Mouse (Mus musculus) midbrain, embryonic 15.5 days (tissue): ENCODE measurements at regions not wholly inside any gene's neighbourhood (a gene's known extent, or its start where the extent isn't known, plus 50 kb on each side); places are given as distances from the start of the nearest gene placed in this dataset.

Source experiments
- ATAC-seq: fragments of 200-750 bp; cut with Nextera tagmentation; replicated peaks from 2 replicates; pipeline ENCODE4 v1.8.0; 2017; ENCODE audit warnings: moderate TSS enrichment
- H3K27ac ChIP-seq: fragments of 300-500 bp; sonication (generic); 2 replicates; pipeline ENCODE4 v1.5.1; 2015; ENCODE audit warnings: mild to moderate bottlenecking, inconsistent platforms
- H3K27me3 ChIP-seq: fragments of 300-500 bp; sonication (generic); replicated peaks from 2 replicates; pipeline ENCODE4 v1.6.1; 2015; ENCODE audit warnings: inconsistent platforms
- H3K36me3 ChIP-seq: fragments of 300-500 bp; sonication (generic); replicated peaks from 2 replicates; pipeline ENCODE4 v1.6.1; 2015; ENCODE audit warnings: inconsistent platforms
- H3K4me1 ChIP-seq: fragments of 300-500 bp; sonication (generic); 2 replicates; pipeline ENCODE4 v1.6.1; 2015; ENCODE audit warnings: inconsistent platforms
- H3K4me2 ChIP-seq: fragments of 300-500 bp; sonication (generic); 2 replicates; pipeline ENCODE4 v1.6.1; 2015; ENCODE audit warnings: inconsistent platforms, mild to moderate bottlenecking, moderate library complexity
- H3K4me3 ChIP-seq: fragments of 300-500 bp; sonication (generic); 2 replicates; pipeline ENCODE4 v1.5.1; 2015; ENCODE audit warnings: mild to moderate bottlenecking, inconsistent platforms
- H3K9ac ChIP-seq: fragments of 300-500 bp; sonication (generic); 2 replicates; pipeline ENCODE4 v1.6.1; 2015; ENCODE audit warnings: mild to moderate bottlenecking, inconsistent platforms
- H3K9me3 ChIP-seq: fragments of 300-500 bp; sonication (generic); 2 replicates; pipeline ENCODE4 v1.6.1; 2016; ENCODE audit warnings: inconsistent platforms
- WGBS: fragments of 180-500 bp; shearing (Covaris S2); methylation state at CpG from one replicate; pipeline ENCODE4 v1.1.7; 2015; ENCODE audit warnings: mixed read lengths; 5-methylcytosine and 5-hydroxymethylcytosine counted together

GRCm38 (mm10) chr11:48605223-48605824 is 194.8 kb upstream of the Rack1 start:
- Histone ChIP-seq H3K36me3 (no peaks in the 10 kb centered on the region), H3K27me3 (no peaks in the 10 kb centered on the region), H3K9me3 (no peaks in the 10 kb centered on the region), H3K27ac (no peak overlapping the region), H3K4me2 (no peak overlapping the region), H3K9ac (no peak overlapping the region), H3K4me1 (no peaks in the 10 kb centered on the region), H3K4me3 (no peak overlapping the region)
- WGBS, result 81% methylated on average over 5 of the region's 5 CpGs
- ATAC-seq, result no peak

- no peak for ATAC-seq
- Histone ChIP-seq H3K9ac (no peak overlapping the region), H3K4me3 (no peak overlapping the region), H3K27me3 (no peaks in the 10 kb centered on the region), H3K4me1 (no peaks in the 10 kb centered on the region), H3K9me3 (no peaks in the 10 kb centered on the region), H3K4me2 (no peak overlapping the region), H3K36me3 (no peaks in the 10 kb centered on the region), H3K27ac (no peak overlapping the region)
- 81% methylated on average over 1 of the region's 1 CpGs for WGBS
These were observed 199.0 kb upstream of the Rack1 start for GRCm38 (mm10) chr11:48601096-48601495.

- Histone ChIP-seq H3K4me1 (no peaks in the 10 kb centered on the region), H3K27me3 (no peaks in the 10 kb centered on the region), H3K4me3 (no peak overlapping the region), H3K9me3 (no peaks in the 10 kb centered on the region), H3K36me3 (no peaks in the 10 kb centered on the region), H3K9ac (no peak overlapping the region), H3K27ac (no peak overlapping the region), H3K4me2 (no peak overlapping the region)
- 76% methylated on average over 5 of the region's 5 CpGs for WGBS
- ATAC-seq, result no peak
These were observed 200.5 kb upstream of the Rack1 start for GRCm38 (mm10) chr11:48599573-48600127.

- Histone ChIP-seq H3K4me3 (no peak overlapping the region), H3K9me3 (no peaks in the 10 kb centered on the region), H3K9ac (no peak overlapping the region), H3K27ac (no peak overlapping the region), H3K4me1 (no peaks in the 10 kb centered on the region), H3K27me3 (no peaks in the 10 kb centered on the region), H3K4me2 (no peak overlapping the region), H3K36me3 (no peaks in the 10 kb centered on the region)
- no peak for ATAC-seq
These were observed 201.1 kb upstream of the Rack1 start for GRCm38 (mm10) chr11:48599033-48599432.

GRCm38 (mm10) chr11:48594429-48594828 is 205.7 kb upstream of the Rack1 start:
- no peak for ATAC-seq
- 18% methylated on average over 5 of the region's 5 CpGs for WGBS
- H3K4me2 ChIP-seq, result no peak overlapping the region

GRCm38 (mm10) chr11:48588833-48589649 is 211.1 kb upstream of the Rack1 start:
- peak; percentile 93 for ATAC-seq
- Histone ChIP-seq H3K27me3 (no peaks in the 10 kb centered on the region), H3K9ac (no peak overlapping the region), H3K36me3 (no peaks in the 10 kb centered on the region), H3K4me3 (no peak overlapping the region), H3K27ac (no peak overlapping the region), H3K4me2 (no peak overlapping the region), H3K4me1 (no peaks in the 10 kb centered on the region), H3K9me3 (no peaks in the 10 kb centered on the region)
- WGBS, result 34% methylated on average over 9 of the region's 9 CpGs

More at GRCm38 (mm10) chr11:48594429-48594828, 205.7 kb upstream of the Rack1 start:
- Histone ChIP-seq H3K4me1 (no peaks in the 10 kb centered on the region), H3K9me3 (no peaks in the 10 kb centered on the region), H3K27ac (no peak overlapping the region), H3K9ac (no peak overlapping the region), H3K36me3 (no peaks in the 10 kb centered on the region), H3K4me3 (no peak overlapping the region), H3K27me3 (no peaks in the 10 kb centered on the region)

- H3K4me1 ChIP-seq, result no peaks in the 10 kb centered on the region
- 87% methylated on average over 3 of the region's 3 CpGs for WGBS
- ATAC-seq, result no peak
These were observed 231.4 kb upstream of the Rack1 start for GRCm38 (mm10) chr11:48568769-48569168.

GRCm38 (mm10) chr11:48567583-48568562 is 232.3 kb upstream of the Rack1 start:
- H3K9me3 ChIP-seq, result no peaks in the 10 kb centered on the region
- WGBS, result 73% methylated on average over 6 of the region's 6 CpGs
- no peaks in the 10 kb centered on the region for H3K27me3 ChIP-seq
- H3K36me3 ChIP-seq, result no peaks in the 10 kb centered on the region
- H3K4me3 ChIP-seq, result no peak overlapping the region
- H3K27ac ChIP-seq, result no peak overlapping the region
- no peak for ATAC-seq
- H3K4me2 ChIP-seq, result no peak overlapping the region
- H3K4me1 ChIP-seq, result no peaks in the 10 kb centered on the region
- no peak overlapping the region for H3K9ac ChIP-seq

More at GRCm38 (mm10) chr11:48568769-48569168, 231.4 kb upstream of the Rack1 start:
- Histone ChIP-seq H3K36me3 (no peaks in the 10 kb centered on the region), H3K27me3 (no peaks in the 10 kb centered on the region), H3K9ac (no peak overlapping the region), H3K4me2 (no peak overlapping the region), H3K27ac (no peak overlapping the region), H3K4me3 (no peak overlapping the region), H3K9me3 (no peaks in the 10 kb centered on the region)

- Histone ChIP-seq H3K9me3 (no peaks in the 10 kb centered on the region), H3K27ac (no peak overlapping the region), H3K9ac (no peak overlapping the region), H3K27me3 (no peaks in the 10 kb centered on the region), H3K4me3 (no peak overlapping the region), H3K4me2 (no peak overlapping the region), H3K36me3 (no peaks in the 10 kb centered on the region), H3K4me1 (no peaks in the 10 kb centered on the region)
- 79% methylated on average over 1 of the region's 1 CpGs for WGBS
- ATAC-seq, result no peak
These were observed 242.1 kb upstream of the Rack1 start for GRCm38 (mm10) chr11:48558053-48558452.

- Histone ChIP-seq H3K4me1 (no peaks in the 10 kb centered on the region), H3K27me3 (no peaks in the 10 kb centered on the region), H3K9ac (no peak overlapping the region), H3K9me3 (no peaks in the 10 kb centered on the region), H3K36me3 (no peaks in the 10 kb centered on the region), H3K4me2 (no peak overlapping the region), H3K4me3 (no peak overlapping the region), H3K27ac (no peak overlapping the region)
- ATAC-seq, result no peak
- WGBS, result 87% methylated on average over 3 of the region's 3 CpGs
These were observed 248.1 kb upstream of the Rack1 start for GRCm38 (mm10) chr11:48552006-48552405.

- Histone ChIP-seq H3K4me3 (no peak overlapping the region), H3K9me3 (no peaks in the 10 kb centered on the region), H3K4me2 (no peak overlapping the region), H3K36me3 (no peaks in the 10 kb centered on the region), H3K27me3 (no peaks in the 10 kb centered on the region), H3K4me1 (no peaks in the 10 kb centered on the region), H3K27ac (no peak overlapping the region), H3K9ac (no peak overlapping the region)
- 86% methylated on average over 2 of the region's 2 CpGs for WGBS
- ATAC-seq, result no peak
These were observed 248.9 kb upstream of the Rack1 start for GRCm38 (mm10) chr11:48551201-48551600.

GRCm38 (mm10) chr11:48526316-48526715 is 273.8 kb upstream of the Rack1 start:
- H3K9ac ChIP-seq, result no peak overlapping the region
- ATAC-seq, result no peak
- H3K9me3 ChIP-seq, result no peaks in the 10 kb centered on the region
- no peak overlapping the region for H3K27ac ChIP-seq
- no peak overlapping the region for H3K4me3 ChIP-seq
- H3K27me3 ChIP-seq, result no peaks in the 10 kb centered on the region
- no peaks in the 10 kb centered on the region for H3K4me1 ChIP-seq
- H3K36me3 ChIP-seq, result no peaks in the 10 kb centered on the region
- H3K4me2 ChIP-seq, result no peak overlapping the region
- 80% methylated on average over 3 of the region's 3 CpGs for WGBS
